Mouse (Mus musculus) erythroid progenitor cell, adult 5-6 weeks (primary cell): ENCODE data around the gene Chp2. TPM values are rescaled to one million over a fixed set of nuclear protein-coding genes. Genes with fewer than 3 reads are reported as not detected.
"Not testable (repeated sequence)": the region's sequence is repeated elsewhere in the genome, so short reads cannot be mapped to it uniquely, and the experiment has no call there.

Source experiments
- ATAC-seq: replicated peaks from 2 replicates; pipeline ENCODE4 v1.8.0; 2016; ENCODE audit warnings: moderate number of reproducible peaks, mild to moderate bottlenecking, moderate TSS enrichment, inconsistent platforms; ENCODE audit not compliant: poor library complexity, low FRiP score, severe bottlenecking
- total RNA-seq, 2 experiments: library from RNA; stranded (forward) in 1 of 2; stranded (reverse) in 1 of 2; fragments of 150-400 nt in 1 of 2; fragments of 186-747, 209-891 nt in 1 of 2; gene quantifications; 2 replicates each; pipeline versions ENCODE4 v1.2.3 to v1.2.4; 2015 to 2017; ENCODE audit warnings: low replicate concordance in 2 of 2

Gene Chp2
- total RNA-seq, 2 experiments from 2014 or later, result 1.7 to 6.7 TPM

- no peak for ATAC-seq
Measured at GRCm38 (mm10) chr7:122240413-122241119, 21.3 kb downstream of the Chp2 start.

GRCm38 (mm10) chr7:122242260-122242659 lies 23.0 kb downstream of the Chp2 start:
- no peak for ATAC-seq

- ATAC-seq, result not testable (repeated sequence)
Measured at GRCm38 (mm10) chr7:122242744-122243143, 23.4 kb downstream of the Chp2 start.

GRCm38 (mm10) chr7:122244166-122244565 lies 24.9 kb downstream of the Chp2 start:
- ATAC-seq, result no peak

- ATAC-seq, result no peak
Measured at GRCm38 (mm10) chr7:122244584-122244983, 25.3 kb downstream of the Chp2 start.

GRCm38 (mm10) chr7:122245976-122246375 lies 26.7 kb downstream of the Chp2 start:
- no peak for ATAC-seq

GRCm38 (mm10) chr7:122247254-122247864 lies 28.1 kb downstream of the Chp2 start:
- ATAC-seq, result no peak

GRCm38 (mm10) chr7:122249321-122249821 lies 30.1 kb downstream of the Chp2 start:
- ATAC-seq, result no peak

GRCm38 (mm10) chr7:122251197-122252011 lies 32.1 kb downstream of the Chp2 start:
- ATAC-seq, result no peak; the same call in 1 of the 2 replicates

- no peak for ATAC-seq
Measured at GRCm38 (mm10) chr7:122256722-122257121, 37.4 kb downstream of the Chp2 start.

- no peak for ATAC-seq
Measured at GRCm38 (mm10) chr7:122258521-122258920, 39.2 kb downstream of the Chp2 start.

- ATAC-seq, result no peak
Measured at GRCm38 (mm10) chr7:122260055-122260602, 40.8 kb downstream of the Chp2 start.

GRCm38 (mm10) chr7:122268983-122269486 lies 49.7 kb downstream of the Chp2 start:
- no peak for ATAC-seq

GRCm38 (mm10) chr7:122272334-122272733 lies 53.0 kb downstream of the Chp2 start:
- ATAC-seq, result no peak

Other genes starting within 250 kb of the Chp2 start
- 4.2 and 6.1 TPM in 2 replicates for gene Cog7, start 237.8 kb upstream of the Chp2 start, total RNA-seq (2015; ENCODE audit: low replicate concordance)
- gene Cog7, start 237.8 kb upstream of the Chp2 start, total RNA-seq (2017; ENCODE audit: low replicate concordance), result 1.7 and 4.4 TPM in 2 replicates
- 6.3 and 7.6 TPM in 2 replicates for gene Gga2, start 198.3 kb upstream of the Chp2 start, total RNA-seq (2015; ENCODE audit: low replicate concordance)
- 4.9 and 7.2 TPM in 2 replicates for gene Gga2, start 198.3 kb upstream of the Chp2 start, total RNA-seq (2017; ENCODE audit: low replicate concordance)
- gene Ubfd1, start 152.3 kb upstream of the Chp2 start, total RNA-seq (2015; ENCODE audit: low replicate concordance), result 11.2 and 13.0 TPM in 2 replicates
- gene Ubfd1, start 152.3 kb upstream of the Chp2 start, total RNA-seq (2017; ENCODE audit: low replicate concordance), result 1.7 and 10.4 TPM in 2 replicates
- gene Ears2, start 152.2 kb upstream of the Chp2 start, total RNA-seq (2015; ENCODE audit: low replicate concordance), result 0.72 TPM in 1 of 2 replicates, not detected in the other
- 0.15 and 0.90 TPM in 2 replicates for gene Ears2, start 152.2 kb upstream of the Chp2 start, total RNA-seq (2017; ENCODE audit: low replicate concordance)
- 88.7 and 168 TPM in 2 replicates for gene Ndufab1, start 117.6 kb upstream of the Chp2 start, total RNA-seq (2015; ENCODE audit: low replicate concordance)
- 19.6 and 45.8 TPM in 2 replicates for gene Ndufab1, start 117.6 kb upstream of the Chp2 start, total RNA-seq (2017; ENCODE audit: low replicate concordance)
- 15.1 and 27.0 TPM in 2 replicates for gene Palb2, start 86.5 kb upstream of the Chp2 start, total RNA-seq (2015; ENCODE audit: low replicate concordance)
- gene Palb2, start 86.5 kb upstream of the Chp2 start, total RNA-seq (2017; ENCODE audit: low replicate concordance), result 28.4 and 30.3 TPM in 2 replicates
- gene Dctn5, start 86.5 kb upstream of the Chp2 start, total RNA-seq (2015; ENCODE audit: low replicate concordance), result 61.6 and 66.3 TPM in 2 replicates
- gene Dctn5, start 86.5 kb upstream of the Chp2 start, total RNA-seq (2017; ENCODE audit: low replicate concordance), result 31.4 and 32.3 TPM in 2 replicates
- 128 and 147 TPM in 2 replicates for gene Plk1, start 60.1 kb upstream of the Chp2 start, total RNA-seq (2015; ENCODE audit: low replicate concordance)
- 146 and 147 TPM in 2 replicates for gene Plk1, start 60.1 kb upstream of the Chp2 start, total RNA-seq (2017; ENCODE audit: low replicate concordance)
- not detected in 2 replicates for gene Ern2, start 33.3 kb upstream of the Chp2 start, total RNA-seq (2015; ENCODE audit: low replicate concordance)
- not detected in 2 replicates for gene Ern2, start 33.3 kb upstream of the Chp2 start, total RNA-seq (2017; ENCODE audit: low replicate concordance)
- 26.8 and 44.7 TPM in 2 replicates for gene Prkcb, start 69.3 kb downstream of the Chp2 start, total RNA-seq (2015; ENCODE audit: low replicate concordance)
- 17.5 and 23.0 TPM in 2 replicates for gene Prkcb, start 69.3 kb downstream of the Chp2 start, total RNA-seq (2017; ENCODE audit: low replicate concordance)